Mouse (Mus musculus) hindbrain, embryonic 12.5 days (tissue): ENCODE data around the gene Syne1. TPM values are rescaled to one million over a fixed set of nuclear protein-coding genes. Genes with fewer than 3 reads are reported as not detected.

Experiments
- ATAC-seq: fragments of 200-750 bp; cut with Nextera tagmentation; 2 replicates; pipeline ENCODE4 v1.8.0; 2017; ENCODE audit warnings: moderate TSS enrichment; ENCODE audit not compliant: low FRiP score
- H3K27ac ChIP-seq: fragments of 300-500 bp; sonication (generic); 2 replicates; pipeline ENCODE4 v1.5.1; 2016; ENCODE audit warnings: mild to moderate bottlenecking
- H3K27me3 ChIP-seq: fragments of 300-500 bp; sonication (generic); 2 replicates; pipeline ENCODE4 v1.6.1; 2016; ENCODE audit warnings: mild to moderate bottlenecking
- H3K36me3 ChIP-seq: fragments of 300-500 bp; sonication (generic); 2 replicates; pipeline ENCODE4 v1.6.1; 2016; ENCODE audit warnings: mild to moderate bottlenecking
- H3K4me1 ChIP-seq: fragments of 300-500 bp; sonication (generic); 2 replicates; pipeline ENCODE4 v1.6.1; 2016
- H3K4me2 ChIP-seq: fragments of 300-500 bp; sonication (generic); replicated peaks from 2 replicates; pipeline ENCODE4 v1.6.1; 2016; ENCODE audit warnings: mild to moderate bottlenecking
- H3K4me3 ChIP-seq: fragments of 300-500 bp; sonication (generic); 2 replicates; pipeline ENCODE4 v1.5.1; 2016; ENCODE audit warnings: mild to moderate bottlenecking
- H3K9ac ChIP-seq: fragments of 300-500 bp; sonication (generic); 2 replicates; pipeline ENCODE4 v1.6.1; 2016; ENCODE audit warnings: mild to moderate bottlenecking, moderate library complexity
- H3K9me3 ChIP-seq: fragments of 300-500 bp; sonication (generic); replicated peaks from 2 replicates; pipeline ENCODE4 v1.6.1; 2016; ENCODE audit warnings: mild to moderate bottlenecking
- WGBS: fragments of 180-500 bp; shearing (Covaris S2); methylation state at CpG from one replicate; pipeline ENCODE4 v1.1.7; 2016; 5-methylcytosine and 5-hydroxymethylcytosine counted together
- polyA plus RNA-seq: library from polyadenylated mRNA; unstranded; fragments of >200 nt; fragmentation: Nextera tagmentation; extraction: Ambion mirVana; gene quantifications from 2 replicates; pipeline ENCODE4 v1.2.1, GENCODE M21; 2016

Syne1 gene
- polyA plus RNA-seq, 1 experiment from 2014 or later, result 7.0 TPM

- Histone ChIP-seq H3K4me2 (no peak overlapping the region), H3K4me3 (no peak overlapping the region), H3K27ac (no peak overlapping the region), H3K9ac (no peak overlapping the region), H3K36me3 (no peaks in the 10 kb centered on the region), H3K9me3 (no peaks in the 10 kb centered on the region), H3K27me3 (no peaks in the 10 kb centered on the region), H3K4me1 (no peaks in the 10 kb centered on the region)
- ATAC-seq, result no peak
- WGBS, result 93% methylated on average over 4 of the region's 4 CpGs
These were observed 525.4 kb downstream of the Syne1 start for GRCm38 (mm10) chr10:5025906-5026305.

- ATAC-seq, result no peak
- WGBS, result 43% methylated on average over 1 of the region's 1 CpGs
- Histone ChIP-seq H3K9me3 (no peaks in the 10 kb centered on the region), H3K4me3 (no peak overlapping the region), H3K4me2 (no peak overlapping the region), H3K4me1 (no peaks in the 10 kb centered on the region), H3K27me3 (no peaks in the 10 kb centered on the region), H3K27ac (no peak overlapping the region), H3K9ac (no peak overlapping the region), H3K36me3 (no peaks in the 10 kb centered on the region)
These were observed 534.1 kb downstream of the Syne1 start for GRCm38 (mm10) chr10:5017148-5017547.

- no peaks in the 10 kb centered on the region for H3K9me3 ChIP-seq
- no peak for ATAC-seq
- no peak overlapping the region for H3K4me2 ChIP-seq
- no peaks in the 10 kb centered on the region for H3K27me3 ChIP-seq
- no peaks in the 10 kb centered on the region for H3K36me3 ChIP-seq
- 63% methylated on average over 1 of the region's 1 CpGs for WGBS
- no peak overlapping the region for H3K9ac ChIP-seq
- no peaks in the 10 kb centered on the region for H3K4me1 ChIP-seq
- H3K27ac ChIP-seq, result no peak overlapping the region
- H3K4me3 ChIP-seq, result no peak overlapping the region
These were observed 536.3 kb downstream of the Syne1 start for GRCm38 (mm10) chr10:5014976-5015375.

GRCm38 (mm10) chr10:5012004-5012403, 539.3 kb downstream of the Syne1 start:
- H3K27ac ChIP-seq, result no peak overlapping the region
- H3K9ac ChIP-seq, result no peak overlapping the region
- no peak for ATAC-seq
- H3K9me3 ChIP-seq, result no peaks in the 10 kb centered on the region
- no peaks in the 10 kb centered on the region for H3K36me3 ChIP-seq
- no peaks in the 10 kb centered on the region for H3K27me3 ChIP-seq
- H3K4me2 ChIP-seq, result no peak overlapping the region
- no peaks in the 10 kb centered on the region for H3K4me1 ChIP-seq
- H3K4me3 ChIP-seq, result no peak overlapping the region

GRCm38 (mm10) chr10:5008795-5009366, 542.4 kb downstream of the Syne1 start:
- no peaks in the 10 kb centered on the region for H3K4me1 ChIP-seq
- H3K27ac ChIP-seq, result no peak overlapping the region
- WGBS, result 79% methylated on average over 8 of the region's 8 CpGs
- ATAC-seq, result no peak
- no peak overlapping the region for H3K4me3 ChIP-seq
- no peak overlapping the region for H3K4me2 ChIP-seq
- H3K36me3 ChIP-seq, result no peaks in the 10 kb centered on the region
- H3K9me3 ChIP-seq, result no peaks in the 10 kb centered on the region
- H3K9ac ChIP-seq, result no peak overlapping the region
- H3K27me3 ChIP-seq, result no peaks in the 10 kb centered on the region

GRCm38 (mm10) chr10:4996592-4996991, 554.7 kb downstream of the Syne1 start:
- Histone ChIP-seq H3K27ac (no peak overlapping the region), H3K4me1 (no peaks in the 10 kb centered on the region), H3K27me3 (no peaks in the 10 kb centered on the region), H3K36me3 (no peaks in the 10 kb centered on the region), H3K4me2 (no peak overlapping the region), H3K9me3 (no peaks in the 10 kb centered on the region), H3K4me3 (no peak overlapping the region), H3K9ac (no peak overlapping the region)
- no peak for ATAC-seq
- 89% methylated on average over 3 of the region's 3 CpGs for WGBS

GRCm38 (mm10) chr10:4993802-4994201, 557.5 kb downstream of the Syne1 start:
- Histone ChIP-seq H3K4me2 (no peak overlapping the region), H3K27me3 (no peaks in the 10 kb centered on the region), H3K4me1 (no peaks in the 10 kb centered on the region), H3K36me3 (no peaks in the 10 kb centered on the region), H3K27ac (no peak overlapping the region), H3K9me3 (no peaks in the 10 kb centered on the region), H3K4me3 (no peak overlapping the region), H3K9ac (no peak overlapping the region)
- ATAC-seq, result no peak
- WGBS, result 85% methylated on average over 3 of the region's 3 CpGs

GRCm38 (mm10) chr10:4983919-4984318, 567.4 kb downstream of the Syne1 start:
- Histone ChIP-seq H3K36me3 (no peaks in the 10 kb centered on the region), H3K4me1 (no peaks in the 10 kb centered on the region), H3K4me3 (no peak overlapping the region), H3K27me3 (no peaks in the 10 kb centered on the region), H3K9ac (no peak overlapping the region), H3K4me2 (no peak overlapping the region), H3K9me3 (no peaks in the 10 kb centered on the region), H3K27ac (no peak overlapping the region)
- ATAC-seq, result no peak
- 70% methylated on average over 2 of the region's 2 CpGs for WGBS

- no peak overlapping the region for H3K4me2 ChIP-seq
- H3K9me3 ChIP-seq, result no peaks in the 10 kb centered on the region
- no peak overlapping the region for H3K4me3 ChIP-seq
- H3K9ac ChIP-seq, result no peak overlapping the region
- H3K27ac ChIP-seq, result no peak overlapping the region
- no peaks in the 10 kb centered on the region for H3K27me3 ChIP-seq
- WGBS, result 97% methylated on average over 3 of the region's 3 CpGs
- no peaks in the 10 kb centered on the region for H3K36me3 ChIP-seq
- ATAC-seq, result no peak
- no peaks in the 10 kb centered on the region for H3K4me1 ChIP-seq
These were observed 573.9 kb downstream of the Syne1 start for GRCm38 (mm10) chr10:4977374-4977773.

- no peaks in the 10 kb centered on the region for H3K27me3 ChIP-seq
- H3K36me3 ChIP-seq, result no peaks in the 10 kb centered on the region
- H3K4me2 ChIP-seq, result no peak overlapping the region
- WGBS, result 81% methylated on average over 2 of the region's 2 CpGs
- H3K27ac ChIP-seq, result no peak overlapping the region
- H3K4me3 ChIP-seq, result no peak overlapping the region
- H3K9ac ChIP-seq, result no peak overlapping the region
- no peaks in the 10 kb centered on the region for H3K9me3 ChIP-seq
- ATAC-seq, result no peak
- no peaks in the 10 kb centered on the region for H3K4me1 ChIP-seq
These were observed 574.7 kb downstream of the Syne1 start for GRCm38 (mm10) chr10:4976557-4976956.

GRCm38 (mm10) chr10:4974246-4974645, 577.0 kb downstream of the Syne1 start:
- ATAC-seq, result no peak
- Histone ChIP-seq H3K4me3 (no peak overlapping the region), H3K9ac (no peak overlapping the region), H3K27me3 (no peaks in the 10 kb centered on the region), H3K9me3 (no peaks in the 10 kb centered on the region), H3K27ac (no peak overlapping the region), H3K36me3 (no peaks in the 10 kb centered on the region), H3K4me2 (no peak overlapping the region), H3K4me1 (no peaks in the 10 kb centered on the region)
- WGBS, result 91% methylated on average over 4 of the region's 4 CpGs

GRCm38 (mm10) chr10:4972026-4972425, 579.3 kb downstream of the Syne1 start:
- no peaks in the 10 kb centered on the region for H3K36me3 ChIP-seq
- no peak overlapping the region for H3K4me3 ChIP-seq
- no peak overlapping the region for H3K4me2 ChIP-seq
- H3K9ac ChIP-seq, result no peak overlapping the region
- H3K9me3 ChIP-seq, result no peaks in the 10 kb centered on the region
- ATAC-seq, result no peak
- WGBS, result 51% methylated on average over 2 of the region's 2 CpGs
- H3K4me1 ChIP-seq, result no peaks in the 10 kb centered on the region
- H3K27me3 ChIP-seq, result no peaks in the 10 kb centered on the region
- H3K27ac ChIP-seq, result no peak overlapping the region

- H3K4me2 ChIP-seq, result no peak overlapping the region
- H3K27me3 ChIP-seq, result no peaks in the 10 kb centered on the region
- no peak overlapping the region for H3K4me3 ChIP-seq
- no peaks in the 10 kb centered on the region for H3K4me1 ChIP-seq
- no peaks in the 10 kb centered on the region for H3K9me3 ChIP-seq
- H3K36me3 ChIP-seq, result no peaks in the 10 kb centered on the region
- H3K9ac ChIP-seq, result no peak overlapping the region
- ATAC-seq, result no peak
- H3K27ac ChIP-seq, result no peak overlapping the region
These were observed 579.7 kb downstream of the Syne1 start for GRCm38 (mm10) chr10:4971586-4971985.
